Mouse (Mus musculus): ENCODE data around the gene Slc5a11. TPM values are rescaled to one million over a fixed set of nuclear protein-coding genes. Genes with fewer than 3 reads are reported as not detected.

Gene Slc5a11
- polyA plus RNA-seq, 1 experiment from 2014 or later: 0.06 TPM

- H3K4me3 ChIP-seq (ENCODE audit: low read depth, low read length): no peak overlapping the region
- WGBS: 72% methylated on average over 2 of the region's 2 CpGs
- H3K27ac ChIP-seq (replicated peaks): no peak overlapping the region
- H3K27me3 ChIP-seq (ENCODE audit: control insufficient read depth, insufficient read depth, low read length): no peaks in the 10 kb centered on the region
- no peak overlapping the region for H3K4me2 ChIP-seq (replicated peaks; ENCODE audit: low read depth)
- no peaks in the 10 kb centered on the region for H3K4me1 ChIP-seq (replicated peaks; ENCODE audit: control insufficient read depth, insufficient read depth)
- DNase-seq (ENCODE audit: low spot score) (no peak), ATAC-seq (ENCODE audit: low FRiP score, low TSS enrichment) (no peak)
- no peaks in the 10 kb centered on the region for H3K9me3 ChIP-seq (ENCODE audit: control insufficient read depth, low read length)
- H3K36me3 ChIP-seq (ENCODE audit: control insufficient read depth, insufficient read depth, low read length): no peaks in the 10 kb centered on the region
- TF ChIP-seq CTCF (IDR thresholded peaks at IDR 0.05; ENCODE audit: low read depth): no peak
- TF ChIP-seq EP300 (optimal IDR thresholded peaks at IDR 0.05): no peak
- no peak overlapping the region for H3K9ac ChIP-seq (ENCODE audit: low read length)
Observed at GRCm38 (mm10) chr7:123220633-123220942, 6.0 kb downstream of the Slc5a11 start.

- DNase-seq (ENCODE audit: low spot score): no peak
Observed at GRCm38 (mm10) chr7:123224076-123224475, 9.5 kb downstream of the Slc5a11 start.

GRCm38 (mm10) chr7:123225159-123225558 lies 10.6 kb downstream of the Slc5a11 start:
- no peak for ATAC-seq (ENCODE audit: low FRiP score, low TSS enrichment)
- 79% methylated on average over 4 of the region's 4 CpGs for WGBS

More at GRCm38 (mm10) chr7:123224076-123224475, 9.5 kb downstream of the Slc5a11 start:
- H3K36me3 ChIP-seq (ENCODE audit: control insufficient read depth, insufficient read depth, low read length): no peaks in the 10 kb centered on the region
- no peak overlapping the region for H3K4me2 ChIP-seq (replicated peaks; ENCODE audit: low read depth)
- 71% methylated on average over 9 of the region's 9 CpGs for WGBS
- H3K4me3 ChIP-seq (ENCODE audit: low read depth, low read length): no peak overlapping the region
- no peak for ATAC-seq (ENCODE audit: low FRiP score, low TSS enrichment)
- no peaks in the 10 kb centered on the region for H3K9me3 ChIP-seq (ENCODE audit: control insufficient read depth, low read length)
- no peaks in the 10 kb centered on the region for H3K27me3 ChIP-seq (ENCODE audit: control insufficient read depth, insufficient read depth, low read length)
- no peak overlapping the region for H3K9ac ChIP-seq (ENCODE audit: low read length)
- no peak overlapping the region for H3K27ac ChIP-seq (replicated peaks)
- no peaks in the 10 kb centered on the region for H3K4me1 ChIP-seq (replicated peaks; ENCODE audit: control insufficient read depth, insufficient read depth)
- TF ChIP-seq EP300 (optimal IDR thresholded peaks at IDR 0.05) (no peak), CTCF (IDR thresholded peaks at IDR 0.05; ENCODE audit: low read depth) (no peak)

GRCm38 (mm10) chr7:123235449-123235848 lies 20.9 kb downstream of the Slc5a11 start:
- Histone ChIP-seq H3K27ac (replicated peaks) (no peak overlapping the region), H3K4me1 (replicated peaks; ENCODE audit: control insufficient read depth, insufficient read depth) (no peaks in the 10 kb centered on the region), H3K4me3 (ENCODE audit: low read depth, low read length) (no peak overlapping the region), H3K36me3 (ENCODE audit: control insufficient read depth, insufficient read depth, low read length) (no peaks in the 10 kb centered on the region), H3K4me2 (replicated peaks; ENCODE audit: low read depth) (no peak overlapping the region), H3K9me3 (ENCODE audit: control insufficient read depth, low read length) (no peaks in the 10 kb centered on the region), H3K9ac (ENCODE audit: low read length) (no peak overlapping the region), H3K27me3 (ENCODE audit: control insufficient read depth, insufficient read depth, low read length) (no peaks in the 10 kb centered on the region)
- WGBS: 24% methylated on average over 4 of the region's 4 CpGs
- no peak for TF ChIP-seq CTCF (IDR thresholded peaks at IDR 0.05; ENCODE audit: low read depth)
- TF ChIP-seq EP300 (optimal IDR thresholded peaks at IDR 0.05): no peak
- DNase-seq (ENCODE audit: low spot score) (peak; percentile 46), ATAC-seq (ENCODE audit: low FRiP score, low TSS enrichment) (no peak)

More at GRCm38 (mm10) chr7:123225159-123225558, 10.6 kb downstream of the Slc5a11 start:
- no peaks in the 10 kb centered on the region for H3K27me3 ChIP-seq (ENCODE audit: control insufficient read depth, insufficient read depth, low read length)
- no peak for DNase-seq (ENCODE audit: low spot score)
- no peak for TF ChIP-seq EP300 (optimal IDR thresholded peaks at IDR 0.05)
- no peak for TF ChIP-seq CTCF (IDR thresholded peaks at IDR 0.05; ENCODE audit: low read depth)
- H3K27ac ChIP-seq (replicated peaks): no peak overlapping the region
- H3K9me3 ChIP-seq (ENCODE audit: control insufficient read depth, low read length): no peaks in the 10 kb centered on the region
- no peak overlapping the region for H3K4me2 ChIP-seq (replicated peaks; ENCODE audit: low read depth)
- H3K9ac ChIP-seq (ENCODE audit: low read length): no peak overlapping the region
- H3K4me3 ChIP-seq (ENCODE audit: low read depth, low read length): no peak overlapping the region
- H3K36me3 ChIP-seq (ENCODE audit: control insufficient read depth, insufficient read depth, low read length): no peaks in the 10 kb centered on the region
- no peaks in the 10 kb centered on the region for H3K4me1 ChIP-seq (replicated peaks; ENCODE audit: control insufficient read depth, insufficient read depth)

- H3K9ac ChIP-seq (ENCODE audit: low read length): no peak overlapping the region
- H3K9me3 ChIP-seq (ENCODE audit: control insufficient read depth, low read length): no peaks in the 10 kb centered on the region
- H3K27ac ChIP-seq (replicated peaks): no peak overlapping the region
- H3K27me3 ChIP-seq (ENCODE audit: control insufficient read depth, insufficient read depth, low read length): no peaks in the 10 kb centered on the region
- TF ChIP-seq CTCF (IDR thresholded peaks at IDR 0.05; ENCODE audit: low read depth): no peak
- no peak overlapping the region for H3K4me3 ChIP-seq (ENCODE audit: low read depth, low read length)
- no peak for DNase-seq (ENCODE audit: low spot score)
- WGBS: 73% methylated on average over 4 of the region's 4 CpGs
- no peaks in the 10 kb centered on the region for H3K36me3 ChIP-seq (ENCODE audit: control insufficient read depth, insufficient read depth, low read length)
- H3K4me1 ChIP-seq (replicated peaks; ENCODE audit: control insufficient read depth, insufficient read depth): no peaks in the 10 kb centered on the region
- no peak for ATAC-seq (ENCODE audit: low FRiP score, low TSS enrichment)
- H3K4me2 ChIP-seq (replicated peaks; ENCODE audit: low read depth): no peak overlapping the region
Observed at GRCm38 (mm10) chr7:123238621-123239020, 24.0 kb downstream of the Slc5a11 start.

- H3K4me2 ChIP-seq (replicated peaks; ENCODE audit: low read depth): no peak overlapping the region
- H3K4me3 ChIP-seq (ENCODE audit: low read depth, low read length): no peak overlapping the region
- no peak overlapping the region for H3K9ac ChIP-seq (ENCODE audit: low read length)
- H3K4me1 ChIP-seq (replicated peaks; ENCODE audit: control insufficient read depth, insufficient read depth): no peaks in the 10 kb centered on the region
- 69% methylated on average over 6 of the region's 6 CpGs for WGBS
- no peaks in the 10 kb centered on the region for H3K36me3 ChIP-seq (ENCODE audit: control insufficient read depth, insufficient read depth, low read length)
- no peak for TF ChIP-seq CTCF (IDR thresholded peaks at IDR 0.05; ENCODE audit: low read depth)
- no peak for TF ChIP-seq EP300 (optimal IDR thresholded peaks at IDR 0.05)
- H3K27me3 ChIP-seq (ENCODE audit: control insufficient read depth, insufficient read depth, low read length): no peaks in the 10 kb centered on the region
- DNase-seq (ENCODE audit: low spot score) (no peak), ATAC-seq (ENCODE audit: low FRiP score, low TSS enrichment) (no peak)
- H3K27ac ChIP-seq (replicated peaks): no peak overlapping the region
- no peaks in the 10 kb centered on the region for H3K9me3 ChIP-seq (ENCODE audit: control insufficient read depth, low read length)
Observed at GRCm38 (mm10) chr7:123240064-123240463, 25.5 kb downstream of the Slc5a11 start.

All from stomach, postnatal 0 days (tissue).